Mouse (Mus musculus) thymus, adult 18-20 months (tissue): ENCODE measurements around the gene Slc9b1.
A peak's percentile ranks its signal among the peaks of the same experiment; 100 is the strongest.

Experiments used
- DNase-seq, 2 experiments: peaks; one replicate each; pipeline ENCODE4 v3.0.0; 2022; ENCODE audit warnings: mixed read lengths in 2 of 2

Slc9b1 gene

DNA sequence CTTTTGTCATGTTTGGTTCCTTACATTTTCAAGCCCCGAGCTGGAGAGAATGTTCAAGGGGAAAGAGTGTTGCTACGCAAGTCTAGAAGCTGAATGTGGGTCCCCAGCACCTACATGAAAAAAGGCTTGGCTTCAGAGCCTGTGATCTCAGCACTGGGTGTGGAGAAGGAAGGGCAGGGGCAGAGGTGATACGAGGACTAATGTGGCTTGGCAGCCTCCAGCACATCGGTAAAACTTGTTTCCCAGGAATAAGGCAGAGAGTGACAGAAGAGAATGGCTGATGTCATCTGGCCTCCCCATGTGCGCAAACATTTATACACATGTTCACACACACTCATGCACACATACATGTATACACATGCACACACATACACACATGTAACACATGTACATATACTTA, 47.3 kb downstream of the Slc9b1 start:
- DNase-seq = no peak

DNA sequence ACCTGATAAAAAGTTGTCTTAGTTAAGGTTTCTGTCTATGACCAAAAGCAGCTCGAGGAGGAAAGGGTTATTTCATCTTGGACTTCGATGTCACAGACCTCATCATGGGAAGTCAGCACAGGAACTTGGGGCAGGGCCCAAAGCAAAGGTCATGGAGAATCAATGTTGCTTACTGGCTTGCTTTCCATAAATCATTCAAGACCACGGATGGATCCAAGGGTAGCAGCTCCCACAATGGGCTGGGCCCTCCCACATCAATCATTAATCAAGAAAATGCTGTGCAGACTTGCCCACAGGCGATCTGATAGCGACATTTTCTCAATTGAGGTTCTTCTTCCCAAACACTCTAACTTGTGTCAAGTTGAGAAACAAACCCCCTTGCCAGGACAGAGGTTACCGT, 48.3 kb downstream of the Slc9b1 start:
- no peak for DNase-seq

DNA sequence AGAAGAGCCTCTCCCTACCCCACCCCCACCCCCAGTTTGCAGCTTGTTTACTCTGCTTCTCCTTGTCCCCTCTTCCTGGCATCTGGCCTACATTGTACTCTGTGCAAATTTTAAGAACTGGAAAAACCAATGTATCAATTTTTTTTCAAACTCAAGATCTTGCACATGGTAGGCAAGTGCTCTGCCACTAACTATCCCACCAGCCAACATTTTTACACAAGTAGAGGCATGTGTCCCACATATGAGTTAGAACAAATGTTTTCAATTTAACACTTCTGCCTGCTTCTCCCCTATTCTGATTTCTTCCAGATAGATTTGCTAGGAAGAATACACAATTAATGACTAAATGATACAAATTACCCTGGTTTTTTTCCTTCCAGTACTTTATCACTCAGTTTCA, 49.3 kb downstream of the Slc9b1 start:
- DNase-seq = no peak

DNA sequence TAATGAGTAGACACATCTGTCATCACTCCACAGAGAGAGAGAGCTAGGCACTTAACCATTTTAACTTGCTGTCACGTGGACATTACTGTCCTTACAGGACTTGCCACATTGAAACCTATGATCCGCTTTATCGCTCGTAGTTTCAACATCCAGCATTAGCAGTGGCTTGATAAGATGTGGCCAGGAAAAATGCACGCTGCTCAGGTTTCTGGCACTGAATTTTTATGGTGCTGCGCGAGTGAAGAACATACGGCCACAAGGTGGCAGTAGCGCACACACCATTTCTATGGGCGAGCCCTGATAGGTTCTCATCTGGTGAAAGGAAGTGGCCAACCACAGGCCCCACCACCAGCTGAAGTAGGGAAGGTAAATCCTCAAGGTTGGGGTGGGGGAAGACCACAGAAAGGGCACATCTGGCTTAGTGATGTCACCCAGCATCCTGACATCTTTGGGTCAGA, 54.4 kb downstream of the Slc9b1 start:
- DNase-seq = peak; percentile 88 to 96

DNA sequence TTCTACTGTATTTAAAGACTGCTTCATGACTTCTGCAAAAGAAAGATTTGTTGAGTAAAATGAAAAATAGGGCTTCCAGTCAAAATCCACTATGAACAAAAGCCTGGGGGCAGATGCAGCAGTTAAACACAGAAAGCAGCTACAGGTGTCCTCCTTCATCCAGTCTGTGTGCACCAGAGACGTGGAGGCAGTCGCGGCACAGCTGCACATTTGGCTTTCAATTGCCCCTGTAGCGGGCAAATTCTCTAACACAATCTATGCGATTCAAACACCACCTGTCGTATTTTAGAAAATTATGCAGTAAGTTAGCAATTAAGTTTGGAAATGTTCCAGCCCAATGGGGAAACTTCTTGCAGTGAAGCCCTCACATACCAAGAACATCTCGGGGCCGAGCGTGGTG, 55.4 kb downstream of the Slc9b1 start:
- peak; percentile 58 to 75 for DNase-seq

DNA sequence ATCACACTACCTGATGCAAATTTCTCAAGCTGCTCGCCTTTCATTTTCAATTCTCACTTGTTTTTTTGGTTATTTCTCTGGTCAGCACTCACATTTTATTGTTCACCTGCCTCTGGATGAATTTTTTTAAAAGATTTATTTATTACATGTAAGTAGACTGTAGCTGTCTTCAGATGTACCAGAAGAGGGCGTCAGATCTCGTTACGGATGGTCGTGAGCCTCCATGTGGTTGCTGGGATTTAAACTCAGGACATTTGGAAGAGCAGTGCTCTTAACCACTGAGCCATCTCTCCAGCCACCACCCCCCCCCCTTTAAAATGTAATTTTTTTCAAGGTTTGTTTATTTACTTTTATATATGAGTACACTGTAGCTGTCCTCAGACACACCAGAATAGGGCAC, 56.0 kb downstream of the Slc9b1 start:
- DNase-seq = no peak

DNA sequence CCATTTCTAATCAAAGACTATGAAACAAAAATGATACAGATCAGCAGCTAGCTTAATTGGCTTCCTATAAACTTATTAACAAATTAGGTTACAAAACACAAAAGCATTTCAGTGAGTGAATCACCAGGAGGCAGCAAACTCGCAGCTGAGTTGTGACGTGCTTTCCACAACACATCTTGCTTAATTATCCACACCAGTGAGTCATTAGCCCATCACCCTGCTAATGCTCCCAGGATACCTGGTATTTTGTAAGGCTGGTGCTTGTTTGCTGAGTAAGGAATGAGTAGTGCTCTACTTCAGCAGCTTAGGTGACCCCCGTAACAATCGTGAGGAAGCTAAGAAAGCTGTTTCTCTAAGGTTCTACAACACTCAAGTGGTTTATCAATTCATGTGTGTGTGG, 56.8 kb downstream of the Slc9b1 start:
- no peak for DNase-seq

DNA sequence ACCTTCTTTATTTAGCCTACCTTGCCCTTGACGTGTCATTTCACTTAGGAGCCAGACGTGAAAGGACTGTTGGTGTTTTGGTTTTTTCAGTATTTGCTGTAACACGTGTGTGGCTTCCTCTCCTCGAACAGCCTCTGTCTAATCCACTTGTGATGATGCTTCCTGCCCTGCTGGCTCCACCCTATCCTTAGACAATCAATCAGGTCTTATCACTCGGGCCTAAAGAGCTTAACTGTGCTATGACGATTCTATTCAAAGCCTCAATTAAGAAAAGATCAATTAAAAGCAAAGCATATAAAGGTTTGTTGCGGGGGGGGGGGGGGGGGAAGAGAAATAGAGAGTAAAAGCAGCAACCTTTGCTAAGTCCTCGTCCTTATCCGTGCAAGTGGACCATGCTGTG, 59.5 kb downstream of the Slc9b1 start:
- DNase-seq = no peak

DNA sequence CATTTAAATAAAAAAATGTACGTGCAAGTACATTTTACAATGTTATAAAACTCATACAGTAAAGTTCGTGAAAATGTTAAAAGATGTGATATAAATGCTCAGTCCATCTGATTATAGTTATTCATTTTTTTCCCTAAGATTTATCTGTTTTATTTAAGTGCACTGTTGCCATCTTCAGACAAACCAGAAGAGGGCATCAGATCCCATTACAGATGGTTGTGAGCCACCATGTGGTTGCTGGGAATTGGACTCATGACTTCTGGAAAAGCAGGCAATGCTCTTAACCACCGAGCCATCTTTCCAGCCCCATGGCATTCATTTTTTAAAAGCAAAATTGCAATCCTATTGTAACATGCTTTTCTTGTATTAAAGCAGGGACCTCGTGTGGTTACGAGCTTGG, 61.4 kb downstream of the Slc9b1 start:
- DNase-seq = no peak

DNA sequence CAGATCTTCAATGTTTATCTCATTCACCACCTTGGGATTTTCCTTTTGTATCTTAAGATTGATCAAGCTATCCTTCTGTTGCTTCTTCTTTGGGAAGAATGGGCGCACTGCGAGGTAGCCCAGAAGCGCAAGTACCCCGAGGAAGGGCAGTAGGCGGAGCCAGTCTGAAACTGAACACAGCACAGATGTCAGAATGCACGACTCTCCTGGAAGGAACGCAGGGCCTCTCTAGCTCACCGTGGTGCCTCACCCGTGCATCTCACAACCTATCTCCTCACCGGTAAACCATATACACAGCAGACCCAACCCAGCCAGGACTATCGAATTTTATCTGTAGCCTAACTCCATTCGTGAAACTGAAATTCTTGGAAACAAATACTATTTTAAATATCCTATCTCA, 63.2 kb downstream of the Slc9b1 start:
- no peak for DNase-seq

DNA sequence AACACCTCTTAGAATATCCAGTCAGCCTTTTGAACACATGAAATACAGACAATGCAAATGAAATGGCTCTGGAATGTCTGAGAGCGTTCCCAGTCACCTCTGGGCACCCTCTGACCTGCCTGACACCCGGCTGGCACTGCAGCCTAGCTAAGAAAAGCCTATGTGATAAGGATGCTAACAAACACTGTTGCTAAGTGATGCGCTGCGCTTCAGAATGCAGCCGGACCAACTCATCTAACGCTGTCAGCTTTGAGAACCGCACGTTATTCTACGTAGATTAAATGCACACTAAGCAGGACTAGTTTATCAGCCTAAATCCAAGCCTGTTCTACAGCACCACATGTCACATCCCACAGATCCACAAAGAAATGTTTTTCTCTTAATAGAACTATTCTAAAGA, 64.0 kb downstream of the Slc9b1 start:
- no peak for DNase-seq

DNA sequence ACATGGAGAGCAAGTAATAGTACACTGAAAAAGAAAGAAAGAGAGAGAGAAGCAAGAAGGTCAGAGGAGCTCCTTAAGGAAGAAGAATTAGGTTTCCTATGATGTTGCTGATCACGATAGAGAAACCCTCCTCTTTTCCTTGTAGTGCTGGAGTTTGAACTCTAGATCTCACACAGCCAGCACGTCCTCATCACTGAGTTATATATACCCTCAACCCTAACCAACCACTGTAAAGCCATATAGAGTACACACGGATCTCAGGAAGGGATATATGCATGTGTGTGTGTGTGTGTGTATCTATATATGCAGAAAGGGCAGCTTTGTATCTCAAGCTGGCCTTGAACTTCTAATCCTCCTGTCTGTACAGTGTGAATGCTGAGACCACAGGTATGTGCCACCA, 69.4 kb downstream of the Slc9b1 start:
- DNase-seq = no peak

DNA sequence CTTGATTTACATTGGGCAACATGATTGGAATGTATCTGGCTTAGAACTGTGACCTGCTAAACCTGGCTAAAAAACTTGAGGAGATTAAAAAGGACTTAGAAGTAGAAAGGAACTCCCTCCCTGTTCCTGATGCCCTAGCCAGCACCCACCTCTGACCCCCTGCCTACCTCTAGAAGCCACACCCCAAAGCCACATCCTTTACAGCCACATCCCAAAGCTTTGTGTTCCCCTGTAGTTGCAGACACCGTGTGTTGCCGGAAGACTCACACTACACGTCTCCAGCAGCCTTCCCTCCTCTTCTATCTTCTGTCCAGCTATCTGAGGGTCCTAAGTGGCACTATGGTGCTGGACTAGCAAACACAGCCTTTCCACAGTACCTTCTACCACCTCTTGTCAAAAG, 70.0 kb downstream of the Slc9b1 start:
- peak; percentile 30 to 62 for DNase-seq

DNA sequence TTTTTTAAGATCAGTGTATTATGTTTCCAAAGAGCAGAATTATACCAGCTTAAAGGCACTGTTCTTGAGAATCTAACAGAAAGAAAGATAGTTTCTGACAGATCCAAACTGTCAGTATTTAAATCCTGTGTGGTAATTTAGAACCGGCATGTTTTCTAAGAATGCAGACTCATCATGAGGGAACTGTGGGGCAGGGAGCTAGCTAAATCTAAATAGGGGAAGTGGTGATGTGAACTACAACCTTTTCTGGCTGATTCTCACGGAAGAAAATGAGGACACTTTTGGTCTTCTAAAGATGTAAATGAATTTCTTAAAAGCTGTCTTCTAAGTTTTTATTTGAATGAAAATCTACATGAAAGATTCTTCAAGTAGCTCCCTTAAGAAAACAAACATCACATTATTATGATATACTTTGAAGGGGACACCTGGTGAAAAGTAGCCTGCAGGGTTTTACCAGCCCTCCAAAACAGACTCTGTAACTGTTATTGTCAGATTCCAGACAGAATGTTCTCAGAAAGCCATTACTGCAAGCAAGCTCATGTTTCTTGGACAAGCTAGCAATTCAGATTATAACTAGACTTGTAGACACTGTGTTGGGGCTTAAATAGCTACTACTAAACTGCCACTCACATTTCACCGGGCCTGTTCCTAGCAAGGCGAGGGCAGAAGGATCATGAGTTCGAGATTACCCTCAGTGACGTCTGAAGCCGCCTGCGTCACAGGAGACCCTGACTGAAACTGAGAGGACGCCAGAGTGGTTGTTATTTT, 72.9 kb downstream of the Slc9b1 start:
- no peak for DNase-seq

DNA sequence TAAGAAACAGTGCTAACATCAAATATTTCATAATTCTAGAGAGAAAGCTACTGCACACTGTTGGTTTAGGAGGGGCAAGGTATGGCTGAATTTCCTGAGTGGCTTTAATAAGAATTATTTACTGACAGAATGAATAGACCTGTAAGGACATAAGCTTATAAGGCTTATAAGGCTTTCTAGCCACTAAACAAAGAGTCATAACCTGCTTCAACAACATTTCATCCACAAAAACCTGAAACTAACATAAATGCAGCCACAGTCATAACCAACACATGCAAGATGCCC, 73.4 kb downstream of the Slc9b1 start:
- DNase-seq = no peak

DNA sequence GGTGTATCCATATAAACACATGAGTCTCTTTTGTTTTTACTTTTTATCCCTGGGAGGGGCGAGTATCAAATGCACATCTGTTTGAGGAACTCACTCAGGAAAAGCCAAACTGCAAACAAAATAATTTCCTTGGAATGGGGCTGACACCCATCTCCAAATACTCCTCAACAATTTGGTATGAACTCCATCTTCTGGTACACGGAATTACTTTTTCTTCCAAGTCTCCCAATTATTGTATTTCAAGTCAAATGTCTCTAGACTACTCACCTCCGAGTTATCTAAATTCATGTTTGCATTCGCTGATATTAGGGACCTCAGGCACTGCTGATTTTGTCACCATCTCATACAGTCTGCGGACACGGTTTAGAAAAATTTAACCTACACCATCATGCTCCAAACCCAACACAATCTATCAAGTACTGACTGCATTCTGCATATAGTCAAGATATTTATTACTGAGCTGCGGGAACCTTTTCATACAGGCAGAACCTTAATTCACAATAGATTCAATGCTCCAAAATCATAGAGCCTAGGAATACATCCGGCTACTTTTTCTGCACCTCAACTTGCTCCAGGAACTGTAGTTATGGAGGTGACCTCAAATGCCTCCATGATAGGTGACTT, 74.5 kb downstream of the Slc9b1 start:
- no peak for DNase-seq

DNA sequence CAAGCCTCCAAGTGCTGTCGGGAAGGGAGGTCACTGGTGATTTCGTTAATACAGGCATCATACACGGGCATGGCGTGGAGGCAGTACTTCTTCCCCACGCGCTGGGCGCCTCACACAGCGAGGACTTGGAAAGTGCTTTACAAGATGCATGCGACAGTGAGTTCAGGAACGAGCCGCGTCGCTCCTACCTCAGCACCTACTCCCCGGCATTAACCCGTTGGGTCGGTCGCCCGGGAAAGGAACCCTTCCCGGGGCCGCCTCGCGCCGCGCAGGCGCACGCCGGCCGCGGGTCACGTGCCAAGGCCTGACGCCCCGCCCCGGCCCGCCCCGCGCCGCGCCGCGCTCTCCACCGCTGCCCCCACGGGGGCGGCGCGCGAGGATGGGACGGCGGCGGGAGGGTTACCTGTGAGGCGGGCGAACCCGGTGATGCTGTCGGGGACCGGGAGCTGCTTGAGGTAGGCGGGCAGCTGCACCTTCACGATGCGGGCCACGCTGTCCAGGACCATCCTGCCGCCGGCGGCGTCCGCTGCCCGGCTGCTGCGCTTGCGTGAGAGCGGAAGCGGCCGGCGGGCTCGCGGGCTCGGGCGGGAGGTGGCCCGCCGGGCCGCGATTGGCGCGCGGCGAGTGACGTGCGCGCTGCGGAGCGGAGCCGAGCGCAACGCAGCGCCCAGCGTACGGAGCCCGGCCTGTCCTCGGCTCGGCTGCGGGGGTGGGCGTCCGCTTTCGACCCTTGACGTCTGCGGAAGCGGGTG, 75.2 kb downstream of the Slc9b1 start:
- peak; percentile 74 to 77 for DNase-seq

DNA sequence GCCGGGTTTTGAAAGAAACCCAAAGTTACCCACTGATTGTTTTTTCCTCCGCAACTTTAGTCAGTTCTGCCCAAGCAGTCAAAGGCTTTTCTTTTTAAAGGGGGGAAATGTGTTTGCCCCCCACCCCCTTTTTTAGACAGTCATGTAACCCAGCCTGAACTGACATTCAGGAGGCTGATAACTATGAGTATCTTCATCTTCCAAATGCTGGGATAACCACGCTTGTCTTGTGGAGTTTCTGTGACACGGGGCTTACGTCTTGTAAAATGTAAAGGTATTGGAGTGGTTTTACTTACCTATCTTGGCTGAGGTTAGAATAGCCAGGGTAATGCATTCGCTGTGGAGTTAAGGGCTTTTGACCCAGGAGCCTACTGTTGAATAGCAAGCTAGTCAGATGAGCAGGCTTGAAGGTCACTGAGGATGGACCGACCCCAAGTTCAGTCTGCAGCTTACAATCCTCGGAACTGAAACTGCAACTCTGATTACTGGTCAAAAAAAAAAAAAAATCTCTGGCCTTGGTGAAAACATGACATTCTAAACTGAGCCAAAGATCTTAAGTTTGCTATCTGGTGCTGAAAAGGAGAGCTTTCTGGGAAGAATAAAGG, 75.9 kb downstream of the Slc9b1 start, which contains the start of gene Cisd2:
TSS of gene Cisd2 (minus strand) at position 318 of the 605 bp plus-strand sequence.
- DNase-seq = no peak

DNA sequence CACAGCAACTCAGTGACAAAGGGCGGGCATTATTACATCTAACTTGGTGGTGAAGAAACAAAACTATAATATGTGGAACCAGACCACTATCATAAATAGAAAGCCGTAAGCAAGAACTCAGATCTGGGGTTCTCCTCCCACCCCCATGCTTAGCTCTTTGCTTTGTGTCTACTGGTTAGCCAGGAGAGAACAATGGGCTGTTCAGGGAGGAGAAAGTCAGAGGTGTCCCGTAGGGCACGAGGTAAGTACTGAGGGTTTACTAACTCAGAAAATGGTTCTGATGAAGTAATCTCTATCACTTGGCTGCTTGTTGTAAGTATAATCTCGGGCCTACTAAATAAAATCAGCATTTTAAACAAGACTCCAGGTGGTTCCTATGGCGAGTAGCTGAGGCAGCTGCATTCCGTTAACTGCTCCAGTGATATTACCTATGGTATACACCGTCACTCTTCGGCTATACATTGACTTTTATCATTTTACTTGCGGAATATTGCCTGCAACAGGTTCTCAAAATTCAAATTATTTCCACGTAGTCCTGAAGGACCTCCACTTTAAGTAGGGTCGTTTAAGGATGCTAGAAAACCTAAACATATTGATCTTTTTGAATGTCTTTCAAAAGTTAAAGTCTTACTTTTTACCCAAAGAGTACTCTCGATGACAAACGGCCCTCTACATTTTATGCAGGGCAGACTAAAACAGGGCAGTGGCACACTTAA, 89.2 kb downstream of the Slc9b1 start:
- DNase-seq = no peak

DNA sequence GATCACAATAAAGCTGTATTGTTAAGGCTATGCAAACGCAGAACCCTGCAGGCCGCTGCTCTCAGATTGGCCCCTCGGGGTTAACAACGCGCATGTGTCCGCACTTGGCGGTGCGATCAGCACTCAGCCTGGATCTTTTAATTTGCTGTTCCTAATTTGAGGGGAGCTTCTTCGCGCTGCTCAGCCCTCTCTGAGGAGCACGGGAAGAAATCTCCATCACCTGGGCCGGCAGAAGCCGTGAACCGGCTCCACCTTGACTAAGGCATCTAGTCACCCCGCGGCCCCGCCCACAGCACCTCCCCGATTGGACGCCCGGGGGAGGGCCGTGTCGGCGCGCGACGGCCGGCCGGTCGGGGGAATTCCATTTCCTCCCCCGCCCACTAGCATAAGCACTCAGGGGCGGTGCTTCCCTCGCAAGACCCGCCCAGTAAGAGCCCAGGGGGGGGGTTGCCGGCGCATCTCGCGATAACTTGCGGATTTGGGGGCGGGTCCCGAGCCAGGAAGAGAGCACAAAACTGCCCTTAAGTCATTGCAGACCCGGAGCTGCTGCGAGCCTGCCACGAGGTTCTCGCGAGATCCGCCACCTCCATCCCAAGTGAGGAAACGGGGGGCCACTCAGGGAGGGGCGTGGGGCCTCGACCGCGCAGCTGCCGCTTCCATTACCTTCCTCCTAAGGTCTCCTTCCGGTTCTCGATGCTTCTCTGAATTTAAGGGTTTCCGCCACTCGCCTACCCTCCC, 90.1 kb downstream of the Slc9b1 start, which contains the start of gene Ube2d3:
TSS of gene Ube2d3 (plus strand) at position 392 of the 738 bp plus-strand sequence.
- DNase-seq = peak; percentile 99

DNA sequence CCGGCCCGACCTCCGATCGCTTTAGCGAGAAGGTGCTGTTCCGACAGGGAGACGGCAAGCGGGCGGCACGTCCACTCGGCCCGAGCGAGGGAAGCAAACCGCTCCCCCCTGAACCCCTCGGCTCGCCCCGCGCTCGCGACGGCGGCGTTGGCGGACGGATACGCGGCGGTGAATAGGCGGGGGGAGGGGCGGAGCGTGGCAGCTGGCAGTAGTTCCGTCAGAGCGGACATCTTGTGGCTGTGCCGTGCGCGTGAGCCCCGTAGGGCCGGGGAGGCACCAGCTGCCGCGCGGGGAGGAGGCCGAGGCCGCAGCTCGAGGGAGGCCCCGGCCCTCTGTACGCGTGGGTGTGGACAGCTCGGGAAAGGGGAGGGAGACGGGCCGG, 90.7 kb downstream of the Slc9b1 start:
- peak; percentile 87 to 91 for DNase-seq

DNA sequence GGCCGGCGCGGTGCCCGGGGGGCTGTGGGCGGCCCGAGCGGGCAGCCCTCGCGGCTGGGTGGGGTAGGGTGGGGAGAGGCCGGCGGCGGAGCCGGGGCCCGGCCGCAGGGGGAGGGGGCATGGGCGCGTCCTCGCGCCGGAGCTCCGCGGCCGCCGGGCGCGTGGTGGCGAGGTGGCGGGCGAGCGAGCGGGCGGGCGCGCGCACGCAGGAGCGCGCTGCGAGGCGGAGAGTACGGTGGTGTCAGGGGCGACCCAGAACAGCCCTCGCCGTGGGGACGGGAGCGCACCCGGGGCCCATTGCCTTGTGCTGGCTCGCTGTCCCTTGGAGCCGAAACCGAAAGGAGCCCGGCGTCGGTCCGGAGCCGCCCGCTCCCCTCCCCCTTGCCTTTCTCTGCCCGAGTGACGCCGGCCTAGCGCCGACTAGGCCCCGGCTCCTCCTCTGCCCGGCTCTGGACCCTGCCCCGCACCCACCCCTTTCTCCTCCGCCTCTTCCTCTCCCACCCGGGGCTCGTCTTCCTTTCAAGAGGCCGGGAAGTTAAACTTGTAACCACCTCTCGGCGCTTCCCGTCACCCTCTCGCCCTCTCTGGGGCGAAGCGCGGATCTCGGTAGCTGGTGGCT, 91.2 kb downstream of the Slc9b1 start:
- peak; percentile 84 to 89 for DNase-seq
